Mouse (Mus musculus) activated CD4-positive, CD25-positive, alpha-beta regulatory T cell, adult 4 months (primary cell): ENCODE data around the gene Cox14. TPM values are rescaled to one million over a fixed set of nuclear protein-coding genes. Genes with fewer than 3 reads are reported as not detected.

Source experiments
- ATAC-seq: one replicate; pipeline ENCODE4 v1.8.0; 2017
- polyA plus RNA-seq, 2 experiments: library from polyadenylated mRNA; unstranded; fragments of 100-300 nt; shearing (Covaris generic); gene quantifications; one replicate each; pipeline ENCODE4 v1.2.1; 2017

Cox14 gene
- polyA plus RNA-seq, result 100 to 1,000 TPM; 152 to 189 TPM

GRCm38 (mm10) chr15:99725341-99726155 is at the start of gene Cox14:
Gene Cox14 (plus strand): TSS chr15:99725618.
- peak; percentile 89 for ATAC-seq

GRCm38 (mm10) chr15:99677089-99677488 is 48.3 kb upstream of the Cox14 start:
- ATAC-seq, result no peak

- ATAC-seq, result no peak
These were observed 47.2 kb upstream of the Cox14 start for GRCm38 (mm10) chr15:99678063-99678800.

GRCm38 (mm10) chr15:99679008-99679407 is 46.4 kb upstream of the Cox14 start:
- no peak for ATAC-seq

GRCm38 (mm10) chr15:99682880-99683279 is 42.5 kb upstream of the Cox14 start:
- ATAC-seq, result no peak

- no peak for ATAC-seq
These were observed 41.3 kb upstream of the Cox14 start for GRCm38 (mm10) chr15:99684156-99684555.

GRCm38 (mm10) chr15:99688712-99689111 is 36.7 kb upstream of the Cox14 start:
- ATAC-seq, result no peak

GRCm38 (mm10) chr15:99690924-99691323 is 34.5 kb upstream of the Cox14 start:
- no peak for ATAC-seq

GRCm38 (mm10) chr15:99691976-99692375 is 33.4 kb upstream of the Cox14 start:
- ATAC-seq, result no peak

GRCm38 (mm10) chr15:99697309-99697708 is 28.1 kb upstream of the Cox14 start:
- ATAC-seq, result no peak

GRCm38 (mm10) chr15:99698533-99699085 is 26.8 kb upstream of the Cox14 start:
- no peak for ATAC-seq

GRCm38 (mm10) chr15:99699715-99700114 is 25.7 kb upstream of the Cox14 start:
- ATAC-seq, result no peak

- no peak for ATAC-seq
These were observed 25.0 kb upstream of the Cox14 start for GRCm38 (mm10) chr15:99700219-99701106.

- peak; percentile 9 for ATAC-seq
These were observed 23.8 kb upstream of the Cox14 start for GRCm38 (mm10) chr15:99701640-99701998.

GRCm38 (mm10) chr15:99701999-99702900 is 23.2 kb upstream of the Cox14 start, which contains the start of gene Smarcd1:
Gene Smarcd1 (plus strand): TSS chr15:99702129.
- peak; percentile 77 for ATAC-seq

GRCm38 (mm10) chr15:99703104-99703503 is 22.3 kb upstream of the Cox14 start:
- no peak for ATAC-seq

- no peak for ATAC-seq
These were observed 21.8 kb upstream of the Cox14 start for GRCm38 (mm10) chr15:99703676-99704040.

- no peak for ATAC-seq
These were observed 21.3 kb upstream of the Cox14 start for GRCm38 (mm10) chr15:99704041-99704681.

- no peak for ATAC-seq
These were observed 20.5 kb upstream of the Cox14 start for GRCm38 (mm10) chr15:99704881-99705280.

GRCm38 (mm10) chr15:99705440-99706048 is 19.9 kb upstream of the Cox14 start, which contains the start of gene Gm17349:
Gene Gm17349 (minus strand): TSS chr15:99705490.
- no peak for ATAC-seq
